Mouse (Mus musculus): ENCODE results near the gene Msi2.

The Msi2 gene

DNA sequence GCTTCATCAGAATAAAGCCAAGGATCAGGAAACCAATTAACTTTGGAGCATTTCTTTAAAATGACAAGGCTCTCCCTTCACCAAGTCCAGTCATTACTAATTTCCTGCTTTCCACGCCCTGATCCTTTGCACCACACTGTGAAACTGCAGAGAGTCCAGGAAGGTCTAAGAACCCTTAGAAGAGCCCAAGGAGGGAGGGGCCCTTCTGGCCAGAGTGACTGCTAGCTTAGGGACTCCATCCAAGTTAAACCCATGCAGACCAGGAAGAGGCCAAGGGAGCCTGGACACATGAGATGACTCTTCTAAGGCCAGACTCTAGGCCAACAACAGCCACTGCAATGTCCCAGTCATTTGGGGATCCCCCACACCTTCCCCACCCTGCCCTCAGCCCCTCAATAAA is 83.7 kb downstream of the Msi2 start:
- DNase-seq, result no peak

DNA sequence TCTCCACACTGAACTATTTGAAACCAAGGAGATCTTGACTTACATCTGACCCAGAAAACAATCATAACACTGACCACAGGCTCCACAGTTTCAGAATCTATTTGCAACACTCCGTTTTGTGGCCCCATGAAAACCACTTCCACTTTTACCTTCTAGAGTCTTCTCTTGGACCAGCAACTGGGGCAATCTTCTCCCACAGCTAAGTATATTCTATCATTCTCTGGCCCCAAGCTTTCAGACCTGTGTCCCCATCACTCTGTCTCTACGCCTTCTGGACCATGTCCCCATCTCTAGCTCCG is 86.4 kb downstream of the Msi2 start:
- DNase-seq, result no peak

DNA sequence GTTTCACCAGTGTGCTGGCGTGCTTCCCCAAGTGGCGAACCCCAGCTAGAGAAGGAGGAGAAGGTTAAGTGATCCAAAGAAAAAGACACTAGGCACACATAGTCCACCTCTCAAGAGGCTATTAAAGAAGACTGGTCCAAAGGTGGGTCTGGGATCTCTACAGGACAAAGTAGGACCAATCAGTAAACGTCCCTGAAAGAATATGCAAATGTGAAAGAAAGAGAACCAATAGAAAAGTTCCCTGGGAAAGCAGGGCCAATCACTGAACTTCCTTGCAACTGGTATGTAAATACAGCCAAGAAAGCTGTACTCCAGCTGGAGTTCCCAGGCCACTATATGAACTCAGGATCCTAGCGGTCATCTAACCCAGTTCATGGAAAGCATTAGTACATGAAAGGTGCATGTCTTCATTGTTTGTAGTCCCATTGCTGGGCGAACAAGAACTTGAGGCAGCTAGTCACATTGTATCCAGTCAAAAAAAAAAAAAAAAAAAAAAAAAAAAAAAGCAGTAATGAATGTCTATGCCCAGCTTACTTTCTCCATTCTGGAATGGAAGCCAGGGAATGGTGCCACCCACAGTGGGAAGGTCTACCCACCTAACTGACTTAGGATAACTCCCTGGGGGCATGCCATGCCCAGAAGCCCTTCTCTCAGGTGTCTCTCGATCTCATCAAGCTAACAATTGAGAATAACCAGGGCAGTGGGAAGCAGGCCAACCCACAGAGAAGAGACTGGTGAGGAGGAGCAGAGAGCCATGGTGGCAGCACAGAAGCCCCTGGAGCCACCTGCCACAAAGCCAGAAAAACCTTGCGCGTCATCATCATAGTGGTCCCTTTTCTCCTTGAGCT is 87.0 kb downstream of the Msi2 start:
- no peak for DNase-seq

DNA sequence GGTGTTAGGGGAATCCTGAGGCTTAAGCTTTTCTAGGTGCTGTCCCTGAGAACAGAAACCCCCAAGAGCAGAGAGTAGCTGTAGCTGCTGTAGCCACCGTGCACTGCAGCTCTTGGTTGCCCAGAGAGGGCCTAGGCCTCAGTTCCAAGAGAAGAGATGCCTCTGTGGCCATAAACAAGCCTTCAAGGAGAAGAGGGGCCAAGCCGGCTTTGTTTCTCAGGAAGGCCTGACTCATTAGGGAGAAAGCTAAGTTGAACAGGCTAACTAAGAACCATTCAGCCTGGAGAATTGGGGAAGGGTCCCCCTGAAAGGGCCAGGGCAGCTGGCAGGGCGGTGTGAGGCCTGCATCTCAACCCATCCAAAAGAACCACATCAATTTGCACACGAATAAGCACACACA is 88.7 kb downstream of the Msi2 start:
- DNase-seq, result no peak

DNA sequence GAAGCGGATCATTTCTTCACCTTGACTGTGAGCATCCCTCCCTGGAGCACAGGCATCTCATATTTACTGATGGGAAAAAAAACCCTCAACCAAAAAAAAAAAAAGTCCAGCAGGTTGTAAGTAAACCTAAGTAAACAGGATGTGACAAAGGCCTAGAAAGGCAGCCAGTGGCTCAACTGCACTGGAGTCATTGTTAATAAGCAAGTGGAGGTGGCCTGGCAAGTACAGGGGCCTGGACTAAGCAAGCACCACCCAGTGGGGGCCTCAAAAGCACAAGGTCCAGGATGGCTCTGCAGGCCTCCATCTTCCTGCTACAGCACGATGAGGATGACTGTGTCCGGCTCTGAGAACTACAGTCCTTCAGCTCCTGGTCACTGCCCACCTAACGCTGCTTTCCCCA is 89.1 kb downstream of the Msi2 start:
- no peak for DNase-seq

DNA sequence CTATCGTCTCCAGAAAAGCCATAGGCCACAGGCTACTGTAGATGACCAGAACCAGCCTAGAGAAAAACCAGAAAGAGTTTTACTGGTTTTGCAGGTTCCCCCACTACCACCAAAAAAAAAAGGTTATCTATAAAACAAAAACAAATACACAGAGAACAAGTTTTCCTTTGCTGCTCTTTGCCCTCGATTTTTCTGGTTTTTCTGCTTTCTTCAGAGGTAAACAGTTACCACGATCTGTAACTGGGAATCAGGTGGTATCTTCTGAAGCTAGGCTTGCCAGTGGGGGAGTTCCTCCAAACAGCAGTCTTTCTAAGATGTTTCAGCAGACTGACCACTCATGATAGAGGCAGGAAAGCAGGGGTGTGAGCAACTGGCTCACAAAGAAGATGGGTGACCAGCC is 89.6 kb downstream of the Msi2 start:
- no peak for DNase-seq

DNA sequence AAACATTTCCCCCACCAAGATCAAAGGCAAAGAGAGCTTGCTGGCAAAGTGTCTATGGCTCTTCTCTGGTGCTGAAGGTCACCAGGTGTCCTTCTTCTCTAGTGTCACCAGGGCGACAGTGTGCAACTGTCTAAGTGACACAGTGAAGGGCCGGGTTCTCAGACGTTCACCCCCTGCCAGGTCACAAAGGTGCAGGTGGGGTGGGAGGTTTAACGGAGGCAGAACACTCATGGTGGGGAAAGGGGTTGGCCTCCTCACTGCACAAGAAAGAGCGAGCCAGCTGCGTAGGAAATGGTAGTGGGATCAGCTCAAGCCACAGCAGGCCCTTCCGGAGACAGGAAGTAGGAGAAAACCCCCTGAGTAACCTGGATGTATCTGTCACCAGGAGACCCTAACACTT is 91.0 kb downstream of the Msi2 start:
- DNase-seq, result no peak

DNA sequence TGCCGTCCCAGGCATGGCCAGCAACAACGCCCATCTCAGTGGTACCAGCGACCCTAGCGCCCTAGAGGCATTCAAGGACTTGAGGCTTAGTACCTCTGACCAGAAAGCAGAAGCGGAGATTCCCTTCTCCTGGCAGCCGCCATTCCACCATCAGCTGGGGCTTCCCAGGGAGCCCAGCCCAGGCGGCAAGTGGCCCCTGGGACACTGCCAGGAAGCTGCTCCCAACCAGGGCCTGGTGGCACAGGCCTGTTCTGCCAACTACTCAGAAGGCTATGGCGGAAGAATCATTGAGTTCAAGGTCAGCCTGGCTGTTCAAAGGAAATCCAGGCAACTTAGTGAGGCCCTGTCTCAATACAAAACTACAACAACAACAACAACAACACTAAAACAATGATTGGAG is 91.7 kb downstream of the Msi2 start:
- DNase-seq, result no peak

DNA sequence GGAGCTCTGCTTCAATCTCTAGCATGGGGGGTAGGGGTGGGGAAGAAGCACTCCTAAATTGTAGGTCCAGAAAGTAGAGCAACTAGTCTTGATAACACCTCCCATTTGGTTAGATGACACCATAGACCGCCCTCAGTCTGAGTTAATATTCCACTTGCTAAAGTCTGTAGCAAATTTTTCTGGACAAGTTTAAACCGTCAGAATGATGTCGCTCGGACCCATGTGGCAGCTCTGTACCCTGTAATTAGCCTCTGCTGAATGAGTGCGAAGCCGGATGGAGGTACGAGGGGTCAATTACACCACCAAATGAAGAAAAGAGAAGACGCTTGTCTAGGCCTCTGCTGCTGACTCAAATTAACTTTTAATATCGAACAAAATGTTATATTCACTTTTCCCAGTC is 92.3 kb downstream of the Msi2 start:
- DNase-seq, result no peak

DNA sequence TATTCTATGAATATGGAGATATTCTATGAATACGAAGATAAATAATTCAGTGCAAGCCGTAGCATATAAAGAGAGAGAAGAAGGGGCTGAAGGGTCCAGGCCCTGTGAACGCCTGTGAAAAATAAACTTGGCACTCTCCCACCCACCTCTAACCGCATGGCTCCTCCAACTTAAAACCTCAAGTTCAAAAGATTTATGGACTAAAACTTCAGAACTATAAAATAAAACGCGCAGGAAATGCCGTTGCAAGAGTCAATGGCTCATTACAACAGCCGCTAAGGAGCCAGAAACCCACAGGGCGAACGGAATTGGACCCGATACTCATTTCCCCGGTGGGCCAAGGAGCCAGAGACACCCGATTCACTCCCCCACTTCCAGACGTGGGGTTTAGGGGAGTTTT is 93.2 kb downstream of the Msi2 start:
- DNase-seq, result no peak

DNA sequence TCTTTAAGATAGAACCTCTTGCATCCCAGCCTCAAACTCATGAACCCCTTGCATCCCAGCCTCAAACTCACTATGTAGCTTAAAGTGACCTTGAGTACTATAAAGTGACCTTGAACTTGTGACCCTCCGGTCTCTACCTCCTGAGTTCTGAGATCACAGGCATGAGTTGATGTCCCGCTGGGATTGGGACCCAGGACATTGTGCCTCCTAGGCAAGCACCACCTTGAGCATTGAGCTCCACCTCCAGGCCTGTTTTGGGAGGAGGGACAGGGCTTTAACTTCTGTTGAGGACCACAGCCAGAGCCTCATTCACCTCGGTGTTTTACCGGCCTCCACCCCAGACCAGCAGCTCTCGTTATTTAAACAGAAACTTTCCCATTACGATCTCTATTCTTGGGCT is 93.7 kb downstream of the Msi2 start:
- no peak for DNase-seq

DNA sequence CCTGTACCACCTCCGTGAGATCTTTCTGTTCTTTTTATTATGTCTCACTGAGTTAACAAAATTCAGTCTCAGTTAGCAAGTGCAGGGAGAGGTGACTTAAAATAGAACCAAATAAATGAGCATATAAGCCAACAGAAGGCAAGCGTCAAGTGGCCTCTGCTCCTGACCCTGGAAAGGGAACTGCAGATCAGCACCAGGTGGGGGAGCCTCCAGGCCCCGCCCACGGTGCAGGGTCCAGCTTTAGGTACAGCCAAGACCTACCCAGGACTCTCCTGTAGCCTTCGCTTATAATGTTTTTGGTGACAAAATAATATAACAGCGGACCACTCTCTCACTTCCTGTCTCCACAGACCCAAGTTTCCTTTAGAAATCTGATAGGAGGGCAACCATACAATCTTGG is 94.6 kb downstream of the Msi2 start:
- no peak for DNase-seq

DNA sequence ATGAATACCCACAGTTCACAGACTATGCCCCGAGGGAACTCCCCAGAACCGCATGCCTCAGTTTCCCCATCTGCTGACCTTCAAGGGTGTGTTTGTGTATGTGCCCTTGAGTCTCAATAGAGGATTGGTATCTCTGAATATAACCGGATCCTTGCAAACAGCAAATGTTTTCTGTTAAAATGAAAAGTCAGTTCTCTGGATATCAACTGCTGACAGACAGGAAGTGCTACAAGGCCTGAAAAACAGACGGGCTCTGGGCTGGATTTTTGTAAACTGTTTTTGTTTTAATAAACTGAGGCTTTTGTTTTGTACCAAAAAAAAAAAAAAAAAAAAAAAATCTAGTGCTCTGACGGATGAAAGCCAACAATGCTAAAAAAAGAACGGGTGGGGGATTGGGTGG is 95.8 kb downstream of the Msi2 start:
- DNase-seq, result no peak

DNA sequence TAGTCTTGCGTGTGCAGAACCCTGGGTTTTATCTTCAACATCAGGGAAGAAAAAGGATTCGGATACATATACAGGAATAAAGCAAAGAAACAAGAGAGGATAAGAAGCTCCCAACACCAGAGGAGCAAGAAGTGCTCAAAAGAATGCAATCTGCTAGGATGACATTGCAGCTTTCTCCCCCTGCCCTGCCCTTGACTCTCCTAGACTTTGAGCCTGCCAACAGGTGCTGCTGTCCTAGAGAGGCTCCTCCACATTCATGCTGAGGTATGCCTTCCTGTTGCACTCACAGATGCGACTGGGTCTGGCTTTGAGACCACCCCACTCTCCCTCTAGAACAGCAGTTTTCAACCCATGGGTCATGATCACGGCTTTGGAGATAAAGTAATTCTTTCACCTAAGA is 96.5 kb downstream of the Msi2 start:
- no peak for DNase-seq

DNA sequence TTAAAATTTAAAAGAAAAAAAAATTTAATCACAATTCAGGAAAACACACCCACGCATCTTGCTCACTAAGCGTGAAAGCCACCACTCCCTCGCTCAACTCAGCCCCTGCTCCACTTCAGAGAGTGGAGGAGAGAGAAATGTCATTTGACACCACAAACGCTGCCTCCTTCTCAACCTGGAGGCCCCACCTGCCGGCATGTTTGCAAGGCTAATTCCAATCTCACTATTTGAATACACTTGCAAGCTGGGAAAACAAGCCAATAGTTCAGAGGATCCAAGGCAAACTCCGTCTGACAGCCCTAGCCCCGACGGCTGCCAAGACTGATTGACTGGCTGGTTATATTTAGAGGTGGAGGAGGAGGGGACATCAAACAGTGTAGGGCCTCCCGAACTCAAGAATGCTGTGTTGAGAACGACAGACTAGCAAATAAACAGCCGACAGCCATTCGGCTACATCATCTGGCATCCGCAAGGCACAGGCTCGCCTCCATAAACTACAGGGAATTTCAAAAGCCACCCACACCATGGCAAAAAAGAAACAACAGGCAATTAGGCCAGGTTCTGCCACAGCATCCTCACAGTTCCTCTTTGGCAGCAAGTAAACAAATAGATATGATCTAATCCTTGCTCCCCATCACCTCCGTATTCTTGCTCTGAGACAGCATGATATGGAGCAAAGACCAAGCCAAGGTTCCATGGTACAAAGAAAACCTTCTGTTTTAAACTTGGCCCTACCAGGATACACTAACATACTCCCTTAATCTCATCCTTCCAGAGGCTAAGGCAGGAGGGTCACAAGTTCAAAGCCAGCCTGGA is 97.9 kb downstream of the Msi2 start:
- DNase-seq, result peak; percentile 25

DNA sequence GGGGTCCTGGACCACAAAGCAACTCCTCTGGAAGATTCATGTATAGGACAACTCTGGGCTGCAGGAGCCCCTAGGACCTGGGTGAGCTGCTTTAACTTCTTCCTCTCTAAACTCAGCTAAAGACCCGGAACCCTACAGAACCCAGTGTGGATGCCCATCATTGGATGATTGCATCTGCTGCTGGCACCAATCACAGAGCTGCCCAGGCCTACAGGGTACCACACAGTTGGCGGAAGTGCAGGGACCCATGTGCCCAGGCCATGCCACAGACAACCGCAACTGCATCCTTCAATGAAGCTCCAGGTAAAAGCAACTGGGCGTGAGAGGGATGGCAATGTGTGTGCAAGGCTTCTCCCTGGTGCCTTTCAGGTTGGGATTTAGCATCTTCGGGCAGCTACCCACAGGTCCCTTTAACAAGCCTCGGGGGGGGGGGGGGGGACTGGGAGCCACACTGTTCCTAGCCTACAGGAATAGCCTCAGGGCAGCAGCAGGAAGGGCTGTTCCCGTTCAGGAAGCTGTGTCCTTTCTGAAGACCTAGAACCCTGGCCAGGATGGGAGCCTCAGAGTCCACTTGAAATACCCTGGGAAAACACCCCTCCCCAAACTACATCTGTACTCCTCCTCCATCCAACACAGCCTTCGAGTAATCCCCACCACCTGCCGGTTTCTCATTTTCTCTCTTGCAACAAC is 98.7 kb downstream of the Msi2 start:
- DNase-seq, result no peak

DNA sequence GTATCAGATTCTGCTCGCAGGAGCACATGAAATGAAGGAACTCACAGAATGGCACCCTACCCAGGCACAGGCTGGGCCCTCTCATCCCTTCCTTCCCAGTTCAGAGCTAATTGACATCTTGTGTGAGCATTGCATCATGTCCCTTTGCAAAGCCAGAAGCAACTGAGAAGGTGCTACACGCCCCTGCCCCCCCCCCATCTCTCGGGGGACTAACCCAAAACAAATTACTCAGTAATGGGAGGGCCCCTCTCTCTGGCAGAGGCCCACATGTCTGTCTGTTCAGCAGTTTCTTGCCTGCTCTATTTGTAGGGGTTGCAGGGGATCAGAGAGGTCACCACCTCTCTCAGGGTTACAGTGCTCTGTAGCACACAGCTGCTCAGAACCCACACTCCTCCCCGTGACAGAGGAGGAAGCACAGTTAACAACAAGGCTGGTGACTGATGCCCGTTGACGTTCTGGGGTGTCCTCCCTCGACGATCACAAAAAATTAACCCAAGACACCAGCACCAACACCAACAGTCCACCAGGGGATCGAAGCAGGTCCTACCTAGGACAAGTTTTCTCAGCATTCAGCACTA is 99.5 kb downstream of the Msi2 start:
- DNase-seq, result peak; percentile 23

DNA sequence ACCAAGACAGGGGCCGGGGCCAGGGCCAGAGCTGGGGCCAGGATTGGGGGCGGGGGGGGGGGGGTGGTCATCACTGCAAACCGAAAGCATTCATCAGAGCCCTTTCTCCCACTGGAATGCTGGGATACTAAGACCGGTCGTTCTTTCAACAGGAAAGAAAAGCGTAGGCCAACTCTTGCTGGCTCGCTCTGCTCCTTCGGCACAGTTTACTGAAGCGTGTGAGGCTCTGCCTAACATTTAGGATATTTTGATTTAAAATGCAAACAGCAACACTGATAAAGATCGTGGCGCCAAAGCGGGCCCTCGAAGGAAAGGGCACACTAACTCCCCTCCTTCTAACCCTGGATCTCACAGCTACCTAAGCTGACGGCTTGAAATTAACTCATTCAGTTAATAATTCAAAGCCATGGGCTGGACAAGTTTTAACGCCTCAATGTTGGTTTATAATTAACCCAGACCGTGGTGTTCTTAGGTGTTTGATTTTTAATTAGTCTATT is 100.3 kb downstream of the Msi2 start:
- no peak for DNase-seq

DNA sequence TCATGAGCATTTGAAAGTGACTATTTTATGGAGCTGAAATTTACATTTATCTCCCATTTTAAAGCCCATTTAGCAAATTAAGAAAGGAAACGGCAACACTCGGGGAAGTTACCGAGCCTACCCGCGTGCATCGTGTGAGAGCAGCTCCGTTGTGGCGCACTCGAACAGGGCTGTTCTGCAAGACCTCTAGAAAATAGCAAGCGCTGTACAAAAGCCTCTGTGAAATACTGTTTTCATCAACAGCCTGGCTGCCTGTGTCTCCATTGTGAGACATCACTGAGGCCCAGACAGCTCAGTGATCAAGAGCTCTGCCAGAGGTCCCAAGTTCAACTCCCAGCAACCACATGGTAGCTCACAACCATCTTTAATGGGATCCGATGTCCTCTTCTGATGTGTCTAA is 100.9 kb downstream of the Msi2 start:
- DNase-seq, result no peak

DNA sequence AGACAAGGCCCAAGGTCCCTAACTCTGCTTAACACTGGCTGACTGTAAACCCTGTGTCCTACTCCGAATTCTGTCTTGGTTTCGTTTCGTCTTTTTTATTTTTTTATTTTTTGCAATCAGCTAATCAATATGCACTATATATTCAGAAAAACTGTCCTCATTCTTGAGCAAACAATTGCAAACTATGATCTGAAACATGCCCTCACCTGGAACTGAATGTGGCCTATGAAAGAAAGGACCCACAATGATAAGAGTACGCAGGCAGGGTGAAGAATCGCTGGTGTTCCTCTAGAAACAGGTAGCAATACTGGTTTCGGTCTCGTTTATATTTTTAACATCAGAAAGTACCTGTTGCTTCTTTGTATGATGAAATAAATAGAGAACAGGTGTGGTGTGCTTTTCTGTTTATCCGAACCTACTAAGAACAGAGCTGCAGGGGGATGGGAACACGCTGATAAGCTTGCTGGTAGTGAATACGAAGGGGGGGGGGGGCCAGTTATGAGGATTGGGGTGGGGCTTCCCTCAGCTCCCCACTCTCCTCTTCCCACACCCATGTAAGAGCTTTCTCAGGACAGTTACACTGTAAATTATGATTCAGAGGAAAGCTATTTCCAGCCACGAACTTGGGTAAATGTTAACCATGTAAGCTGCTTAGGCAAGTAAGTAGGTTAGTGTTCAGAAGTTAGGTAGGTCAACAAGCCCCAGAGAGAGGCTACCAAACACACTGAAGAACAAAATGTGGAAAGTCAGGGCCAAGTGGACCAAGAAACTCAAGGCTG is 103.6 kb downstream of the Msi2 start:
- peak; percentile 58 for DNase-seq

DNA sequence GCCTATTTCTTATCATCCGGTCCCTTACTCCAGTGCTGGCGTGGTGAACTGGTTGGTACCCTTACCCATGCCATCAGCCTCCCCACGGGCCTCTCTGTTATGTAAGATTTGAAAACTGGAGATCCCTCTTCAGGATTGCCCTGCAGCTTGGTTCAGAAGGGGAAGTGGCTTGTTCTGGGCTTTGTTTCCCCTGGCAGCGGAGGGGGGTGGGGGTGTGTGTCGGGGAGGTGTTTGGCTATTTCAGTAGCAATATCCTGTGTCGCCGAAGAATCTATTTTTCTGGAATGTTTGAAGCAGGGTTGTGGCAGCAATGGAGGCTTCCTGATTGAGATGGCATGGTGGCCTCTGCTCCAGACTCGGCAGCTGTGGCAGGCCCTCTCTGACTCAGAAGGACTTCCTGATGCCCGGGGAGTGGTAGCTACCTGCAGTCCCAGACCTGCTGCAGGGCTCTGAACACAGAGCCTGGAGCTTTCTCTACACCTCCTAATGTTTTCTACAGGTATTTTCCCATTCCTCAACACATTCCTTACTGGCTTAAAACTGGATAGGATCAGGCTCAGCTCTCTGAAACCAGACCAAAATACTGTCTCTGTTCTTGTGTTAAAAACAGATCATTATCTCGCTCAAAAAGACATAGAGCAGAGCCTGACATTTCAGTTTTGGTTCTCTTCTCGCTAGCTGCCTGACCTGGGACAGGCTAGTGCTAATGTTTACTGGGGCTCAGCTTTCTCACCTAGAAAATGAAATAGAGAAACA is 104.4 kb downstream of the Msi2 start:
- DNase-seq, result peak; percentile 38

DNA sequence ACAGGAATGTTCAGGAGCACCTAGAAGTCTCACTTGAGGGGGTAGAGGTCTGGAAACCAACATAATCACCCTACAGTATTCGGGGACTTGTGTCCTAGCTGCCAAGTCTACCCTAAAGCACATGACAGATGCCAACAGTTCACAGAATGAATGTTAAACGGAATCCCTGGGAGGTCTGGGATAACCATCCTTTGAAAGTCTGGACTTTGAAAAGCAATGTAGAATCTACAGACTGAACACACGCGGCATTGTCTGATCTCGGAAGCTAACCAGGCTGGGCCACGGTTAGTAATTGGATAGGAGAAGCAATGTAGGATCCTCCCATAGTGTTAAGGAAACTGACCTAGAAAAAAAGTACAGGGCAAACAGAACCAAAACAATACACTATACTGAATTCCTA is 105.3 kb downstream of the Msi2 start:
- no peak for DNase-seq
